Mouse (Mus musculus): ENCODE data around the gene Bcl6b. TPM values are rescaled to one million over a fixed set of nuclear protein-coding genes. Genes with fewer than 3 reads are reported as not detected.

Gene Bcl6b
- polyA plus RNA-seq, 1 experiment: not detected

DNA sequence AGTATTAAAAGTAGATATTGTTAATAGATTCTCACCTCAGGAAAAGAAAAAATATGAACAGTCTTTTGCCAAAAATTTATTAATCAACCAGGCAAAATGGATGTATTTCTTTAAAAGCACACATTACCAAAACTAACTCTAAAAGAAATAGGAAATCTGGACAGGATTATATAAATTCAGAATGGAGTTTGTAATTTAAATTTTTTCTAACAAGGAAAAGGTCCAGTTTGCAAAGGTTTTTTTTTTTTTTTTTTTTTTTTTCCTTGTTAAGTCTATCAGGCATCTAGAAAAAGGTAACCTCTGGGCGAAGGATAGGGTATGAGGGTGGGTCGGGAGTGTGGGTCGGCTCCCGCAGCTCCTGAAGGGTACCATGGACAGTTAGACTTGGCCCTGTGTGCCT lies 49.1 kb downstream of the Bcl6b start:
- peaks cover 21% of the 10 kb centered on the region for H3K9me3 ChIP-seq
- TF ChIP-seq GATA1 (IDR thresholded peaks at IDR 0.05; ENCODE audit: borderline replicate concordance, low read length) (no peak), FLI1 (IDR thresholded peaks at IDR 0.05; ENCODE audit: low read length) (no peak)
- H3K4me1 ChIP-seq: peaks cover 3% of the 10 kb centered on the region
- H3K27me3 ChIP-seq (replicated peaks): peaks cover 58% of the 10 kb centered on the region
- H3K36me3 ChIP-seq (replicated peaks; ENCODE audit: low read length): no peaks in the 10 kb centered on the region
- H3K4me3 ChIP-seq (replicated peaks): no peak overlapping the region

DNA sequence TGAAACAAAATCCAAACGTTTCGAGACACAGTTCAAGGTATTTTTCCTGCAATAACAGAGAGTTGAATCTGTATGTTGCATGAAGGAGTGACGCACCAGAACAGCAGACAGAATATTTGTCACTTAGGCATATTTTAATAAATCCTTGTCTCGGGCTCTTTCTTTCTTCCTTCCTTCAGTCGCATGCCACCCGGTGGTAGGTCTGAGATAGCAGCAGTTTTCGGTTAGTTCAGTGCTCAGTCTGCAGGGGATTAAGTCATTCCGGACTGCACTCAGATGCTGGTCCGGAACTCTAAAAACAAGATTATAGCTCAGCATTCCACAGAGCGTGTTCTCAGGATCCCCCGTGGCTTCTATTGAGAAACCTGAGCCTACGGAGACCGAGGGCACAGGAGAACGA lies 50.2 kb downstream of the Bcl6b start:
- Histone ChIP-seq H3K9me3 (peaks cover 22% of the 10 kb centered on the region), H3K4me1 (no peaks in the 10 kb centered on the region), H3K4me3 (replicated peaks) (no peak overlapping the region), H3K27me3 (replicated peaks) (peaks cover 57% of the 10 kb centered on the region), H3K36me3 (replicated peaks; ENCODE audit: low read length) (no peaks in the 10 kb centered on the region)
- no peak for TF ChIP-seq GATA1 (IDR thresholded peaks at IDR 0.05; ENCODE audit: borderline replicate concordance, low read length)
- TF ChIP-seq FLI1 (IDR thresholded peaks at IDR 0.05; ENCODE audit: low read length): no peak

DNA sequence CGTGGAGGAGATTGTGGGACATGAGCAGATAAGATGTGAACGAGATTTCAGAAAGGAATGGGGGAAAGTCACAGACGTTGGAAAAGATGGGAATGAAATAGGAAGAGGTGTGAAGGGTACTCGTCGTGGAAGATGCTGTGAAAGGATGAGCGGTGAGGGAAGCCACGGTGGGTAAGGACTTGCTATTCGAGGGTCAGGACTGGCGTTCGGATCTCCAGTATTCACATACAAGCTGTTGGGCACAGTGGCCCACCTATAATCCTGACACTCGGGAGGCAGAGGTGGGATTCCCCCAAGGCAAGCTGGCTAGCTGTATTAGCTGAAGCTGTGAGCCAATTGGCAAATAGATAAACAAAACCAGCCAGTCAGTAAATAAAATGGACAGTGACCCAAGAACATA lies 50.8 kb downstream of the Bcl6b start:
- Histone ChIP-seq H3K9me3 (peaks cover 22% of the 10 kb centered on the region), H3K27me3 (replicated peaks) (peaks cover 53% of the 10 kb centered on the region), H3K4me1 (0 out of 2 replicates have a peak, but pooled peaks cover 2% of the 10 kb centered on the region), H3K36me3 (replicated peaks; ENCODE audit: low read length) (no peaks in the 10 kb centered on the region), H3K4me3 (replicated peaks) (no peak overlapping the region)
- TF ChIP-seq FLI1 (IDR thresholded peaks at IDR 0.05; ENCODE audit: low read length) (no peak), GATA1 (IDR thresholded peaks at IDR 0.05; ENCODE audit: borderline replicate concordance, low read length) (no peak)

DNA sequence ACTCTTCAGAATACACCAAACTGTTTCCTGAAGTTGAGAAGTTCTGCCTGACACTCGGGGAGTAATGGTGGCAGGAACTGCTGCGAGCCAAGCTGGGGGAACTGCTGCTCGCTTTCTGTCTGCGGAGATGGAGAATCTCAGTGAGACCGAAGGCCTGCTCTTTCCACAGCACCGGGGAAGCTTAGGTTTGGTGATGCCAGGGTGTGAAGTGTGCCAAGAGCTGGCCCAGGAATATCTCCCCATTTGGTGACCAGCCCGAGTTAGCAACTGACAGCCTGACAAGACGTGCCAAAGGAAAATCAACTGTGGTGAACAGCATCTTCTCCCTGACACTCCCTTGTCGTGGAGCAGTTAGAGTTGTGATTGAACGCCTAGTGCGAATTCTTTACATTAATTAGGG lies 51.3 kb downstream of the Bcl6b start:
- peaks cover 48% of the 10 kb centered on the region for H3K27me3 ChIP-seq (replicated peaks)
- H3K9me3 ChIP-seq: peaks cover 22% of the 10 kb centered on the region
- no peaks in the 10 kb centered on the region for H3K36me3 ChIP-seq (replicated peaks; ENCODE audit: low read length)
- no peak overlapping the region for H3K4me3 ChIP-seq (replicated peaks)
- TF ChIP-seq GATA1 (IDR thresholded peaks at IDR 0.05; ENCODE audit: borderline replicate concordance, low read length): no peak
- TF ChIP-seq FLI1 (IDR thresholded peaks at IDR 0.05; ENCODE audit: low read length): no peak
- H3K4me1 ChIP-seq: 0 out of 2 replicates have a peak, but pooled peaks cover 2% of the 10 kb centered on the region

DNA sequence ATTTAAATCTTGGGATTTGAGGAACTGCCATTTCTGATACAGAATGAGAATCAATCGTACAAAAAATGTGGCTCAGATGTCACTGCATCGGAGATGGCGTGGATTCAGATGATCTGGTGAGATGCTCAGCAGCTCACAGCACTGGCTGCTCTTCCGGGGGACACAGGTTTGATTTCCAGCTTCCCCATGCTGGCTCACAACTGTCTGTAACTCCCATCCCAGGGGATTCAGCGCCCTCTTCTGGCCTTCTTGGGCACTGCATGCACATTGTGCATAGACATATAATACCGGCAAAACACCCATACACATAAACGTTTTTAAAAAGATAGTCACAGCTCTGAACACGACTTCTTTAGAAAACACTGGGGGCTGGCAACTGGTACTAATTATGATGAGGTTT lies 52.0 kb downstream of the Bcl6b start:
- peaks cover 22% of the 10 kb centered on the region for H3K9me3 ChIP-seq
- no peaks in the 10 kb centered on the region for H3K36me3 ChIP-seq (replicated peaks; ENCODE audit: low read length)
- H3K4me3 ChIP-seq (replicated peaks): no peak overlapping the region
- peaks cover 42% of the 10 kb centered on the region for H3K27me3 ChIP-seq (replicated peaks)
- 0 out of 2 replicates have a peak, but pooled peaks cover 2% of the 10 kb centered on the region for H3K4me1 ChIP-seq
- TF ChIP-seq FLI1 (IDR thresholded peaks at IDR 0.05; ENCODE audit: low read length): no peak
- TF ChIP-seq GATA1 (IDR thresholded peaks at IDR 0.05; ENCODE audit: borderline replicate concordance, low read length): no peak

DNA sequence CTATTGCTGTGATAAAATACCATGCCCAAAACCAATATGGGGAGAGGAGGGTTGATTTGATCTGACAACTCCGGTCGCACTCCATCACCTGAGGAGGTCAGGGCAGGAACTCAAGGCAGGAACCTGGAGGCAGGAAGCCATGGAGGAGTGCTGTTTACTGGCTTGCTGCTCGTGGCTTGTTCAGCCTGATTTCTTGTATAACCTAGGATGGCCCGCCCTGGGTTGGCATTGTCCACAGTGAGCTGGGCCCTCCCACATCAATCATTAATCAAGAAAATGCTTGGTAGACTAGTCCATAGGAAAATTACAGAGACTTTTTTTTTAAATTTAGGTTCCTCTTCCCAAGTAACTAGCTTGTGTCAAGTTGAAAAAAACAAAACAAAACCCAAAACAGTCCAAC lies 55.1 kb downstream of the Bcl6b start:
- H3K9me3 ChIP-seq: peaks cover 22% of the 10 kb centered on the region
- no peak overlapping the region for H3K4me3 ChIP-seq (replicated peaks)
- H3K4me1 ChIP-seq: 0 out of 2 replicates have a peak, but pooled peaks cover 2% of the 10 kb centered on the region
- H3K27me3 ChIP-seq (replicated peaks): peaks cover 31% of the 10 kb centered on the region
- no peaks in the 10 kb centered on the region for H3K36me3 ChIP-seq (replicated peaks; ENCODE audit: low read length)
- TF ChIP-seq GATA1 (IDR thresholded peaks at IDR 0.05; ENCODE audit: borderline replicate concordance, low read length) (no peak), FLI1 (IDR thresholded peaks at IDR 0.05; ENCODE audit: low read length) (no peak)

Other genes with a start within 250 kb of the Bcl6b start
- gene Ctdnep1, start 248.6 kb downstream of the Bcl6b start, polyA plus RNA-seq (2012; ENCODE audit: insufficient read depth, low replicate concordance): 289 and 291 TPM in 2 replicates
- 11.0 TPM in 1 of 2 replicates, not detected in the other for gene Elp5, start 247.3 kb downstream of the Bcl6b start, polyA plus RNA-seq (2012; ENCODE audit: insufficient read depth, low replicate concordance)
- 495 and 977 TPM in 2 replicates for gene Gabarap, start 238.7 kb downstream of the Bcl6b start, polyA plus RNA-seq (2012; ENCODE audit: insufficient read depth, low replicate concordance)
- gene Phf23, start 234.0 kb downstream of the Bcl6b start, polyA plus RNA-seq (2012; ENCODE audit: insufficient read depth, low replicate concordance): 24.1 and 85.6 TPM in 2 replicates
- 28.6 and 64.4 TPM in 2 replicates for gene Dvl2, start 229.2 kb downstream of the Bcl6b start, polyA plus RNA-seq (2012; ENCODE audit: insufficient read depth, low replicate concordance)
- 12.7 and 34.2 TPM in 2 replicates for gene Acadvl, start 214.4 kb downstream of the Bcl6b start, polyA plus RNA-seq (2012; ENCODE audit: insufficient read depth, low replicate concordance)
- gene Dlg4, start 212.9 kb downstream of the Bcl6b start, polyA plus RNA-seq (2012; ENCODE audit: insufficient read depth, low replicate concordance): 16.1 and 22.0 TPM in 2 replicates
- gene Asgr1, start 175.7 kb downstream of the Bcl6b start, polyA plus RNA-seq (2012; ENCODE audit: insufficient read depth, low replicate concordance): 0.36 TPM in 1 of 2 replicates, not detected in the other
- gene Asgr2, start 137.2 kb downstream of the Bcl6b start, polyA plus RNA-seq (2012; ENCODE audit: insufficient read depth, low replicate concordance): 0.09 TPM in 1 of 2 replicates, not detected in the other
- not detected in 2 replicates for gene Mgl2, start 99.5 kb downstream of the Bcl6b start, polyA plus RNA-seq (2012; ENCODE audit: insufficient read depth, low replicate concordance)
- gene Clec10a, start 73.6 kb downstream of the Bcl6b start, polyA plus RNA-seq (2012; ENCODE audit: insufficient read depth, low replicate concordance): 0.93 TPM in 1 of 2 replicates, not detected in the other
- gene Slc16a11, start 17.0 kb downstream of the Bcl6b start, polyA plus RNA-seq (2012; ENCODE audit: insufficient read depth, low replicate concordance): not detected in 2 replicates
- gene Slc16a13, start 8.7 kb downstream of the Bcl6b start, polyA plus RNA-seq (2012; ENCODE audit: insufficient read depth, low replicate concordance): 5.3 and 8.1 TPM in 2 replicates
- 169 and 210 TPM in 2 replicates for gene 0610010K14Rik, start 8.1 kb upstream of the Bcl6b start, polyA plus RNA-seq (2012; ENCODE audit: insufficient read depth, low replicate concordance)
- gene Gm21988, start 10.0 kb upstream of the Bcl6b start, polyA plus RNA-seq (2012; ENCODE audit: insufficient read depth, low replicate concordance): 25.7 and 41.9 TPM in 2 replicates
- 869 and 1,064 TPM in 2 replicates for gene Rnasek, start 10.0 kb upstream of the Bcl6b start, polyA plus RNA-seq (2012; ENCODE audit: insufficient read depth, low replicate concordance)
- 66.3 and 164 TPM in 2 replicates for gene Alox12, start 25.6 kb upstream of the Bcl6b start, polyA plus RNA-seq (2012; ENCODE audit: insufficient read depth, low replicate concordance)
- 0.03 TPM in 1 of 2 replicates, not detected in the other for gene Alox12e, start 92.8 kb upstream of the Bcl6b start, polyA plus RNA-seq (2012; ENCODE audit: insufficient read depth, low replicate concordance)
- gene Alox15, start 122.2 kb upstream of the Bcl6b start, polyA plus RNA-seq (2012; ENCODE audit: insufficient read depth, low replicate concordance): 0.50 TPM in 1 of 2 replicates, not detected in the other
- gene Pelp1, start 180.2 kb upstream of the Bcl6b start, polyA plus RNA-seq (2012; ENCODE audit: insufficient read depth, low replicate concordance): 30.9 and 36.1 TPM in 2 replicates
- gene Arrb2, start 202.8 kb upstream of the Bcl6b start, polyA plus RNA-seq (2012; ENCODE audit: insufficient read depth, low replicate concordance): 1,596 and 3,155 TPM in 2 replicates
- 47.7 and 52.0 TPM in 2 replicates for gene Med11, start 222.1 kb upstream of the Bcl6b start, polyA plus RNA-seq (2012; ENCODE audit: insufficient read depth, low replicate concordance)
- gene Zmynd15, start 229.6 kb upstream of the Bcl6b start, polyA plus RNA-seq (2012; ENCODE audit: insufficient read depth, low replicate concordance): 2.1 and 3.6 TPM in 2 replicates
- 1.4 and 23.1 TPM in 2 replicates for gene Cxcl16, start 230.2 kb upstream of the Bcl6b start, polyA plus RNA-seq (2012; ENCODE audit: insufficient read depth, low replicate concordance)